Mouse (Mus musculus) brain, embryonic 14.5 days (tissue): ENCODE data around the gene Ptgfrn. TPM values are rescaled to one million over a fixed set of nuclear protein-coding genes. Genes with fewer than 3 reads are reported as not detected.

Experiments
- DNase-seq: peaks from one replicate; pipeline ENCODE4 v3.0.0-alpha.2; 2011; ENCODE audit warnings: low read depth
- CTCF ChIP-seq: fragments of 200-500 bp; IDR thresholded peaks from 2 replicates; pipeline ENCODE4 v1.5.1; 2012; ENCODE audit warnings: inconsistent platforms, mild to moderate bottlenecking, moderate library complexity, borderline replicate concordance; ENCODE audit not compliant: insufficient read depth, insufficient read length; ENCODE audit errors: extremely low read depth
- POLR2A ChIP-seq: fragments of 200-500 bp; IDR thresholded peaks from 2 replicates; pipeline ENCODE4 v1.6.1; 2012; ENCODE audit warnings: mild to moderate bottlenecking, inconsistent platforms, borderline replicate concordance; ENCODE audit not compliant: poor library complexity, insufficient read depth, insufficient read length, severe bottlenecking; ENCODE audit errors: extremely low read depth
- polyA plus RNA-seq: library from polyadenylated mRNA; depleted of rRNA; stranded (reverse); fragments of >200 nt; gene quantifications from 2 replicates; pipeline ENCODE4 v1.2.3, GENCODE M21; 2012

Ptgfrn gene
- polyA plus RNA-seq, 1 experiment = 20.8 TPM

- DNase-seq = peak; percentile 41
- TF ChIP-seq CTCF (no peak), POLR2A (no peak)
Observed at GRCm38 (mm10) chr3:101101184-101101583, 8.9 kb downstream of the Ptgfrn start.

GRCm38 (mm10) chr3:101099701-101100357 is 10.2 kb downstream of the Ptgfrn start:
- TF ChIP-seq CTCF (no peak), POLR2A (no peak)
- no peak for DNase-seq

- peak; percentile 69 for DNase-seq
- TF ChIP-seq CTCF (peak; percentile 6; the same call in 1 of the 2 replicates), POLR2A (no peak)
Observed at GRCm38 (mm10) chr3:101098073-101098472, 12.0 kb downstream of the Ptgfrn start.

- TF ChIP-seq POLR2A (no peak), CTCF (no peak)
Observed at GRCm38 (mm10) chr3:101097146-101097800, 12.8 kb downstream of the Ptgfrn start.

GRCm38 (mm10) chr3:101095761-101096449 is 14.2 kb downstream of the Ptgfrn start:
- peak; percentile 83 for DNase-seq
- TF ChIP-seq POLR2A (no peak), CTCF (no peak)

More at GRCm38 (mm10) chr3:101097146-101097800, 12.8 kb downstream of the Ptgfrn start:
- DNase-seq = peak; percentile 91

- no peak for DNase-seq
- TF ChIP-seq CTCF (no peak), POLR2A (no peak)
Observed at GRCm38 (mm10) chr3:101092202-101092601, 17.9 kb downstream of the Ptgfrn start.

GRCm38 (mm10) chr3:101086584-101087445 is 23.3 kb downstream of the Ptgfrn start:
- peak; percentile 72 for DNase-seq
- TF ChIP-seq POLR2A = no peak
- no peak for TF ChIP-seq CTCF

- TF ChIP-seq CTCF (no peak), POLR2A (no peak)
- no peak for DNase-seq
Observed at GRCm38 (mm10) chr3:101080925-101081324, 29.2 kb downstream of the Ptgfrn start.

GRCm38 (mm10) chr3:101078344-101078743 is 31.7 kb downstream of the Ptgfrn start:
- TF ChIP-seq POLR2A (no peak), CTCF (no peak)
- peak; percentile 32 for DNase-seq

- no peak for DNase-seq
- TF ChIP-seq CTCF (no peak), POLR2A (no peak)
Observed at GRCm38 (mm10) chr3:101077710-101078100, 32.4 kb downstream of the Ptgfrn start.

GRCm38 (mm10) chr3:101076966-101077709 is 32.9 kb downstream of the Ptgfrn start:
- TF ChIP-seq POLR2A (no peak), CTCF (no peak)

More at GRCm38 (mm10) chr3:101076966-101077709, 32.9 kb downstream of the Ptgfrn start:
- DNase-seq = no peak
